Mouse (Mus musculus) limb, embryonic 14.5 days (tissue): ENCODE measurements around the gene Pla2g12b. TPM values are rescaled to one million over a fixed set of nuclear protein-coding genes. Genes with fewer than 3 reads are reported as not detected.
"Not testable (repeated sequence)": the region's sequence is repeated elsewhere in the genome, so short reads cannot be mapped to it uniquely, and the experiment has no call there.

Experiments used
- ATAC-seq: fragments of 200-750 bp; cut with Nextera tagmentation; 2 replicates; pipeline ENCODE4 v1.8.0; 2017; ENCODE audit warnings: low read depth, moderate number of reproducible peaks, moderate TSS enrichment; ENCODE audit not compliant: low FRiP score
- DNase-seq: peaks from one replicate; pipeline ENCODE4 v3.0.0-alpha.2; 2015; ENCODE audit warnings: low spot score
- H3K27ac ChIP-seq: fragments of 300-500 bp; sonication (generic); replicated peaks from 2 replicates; pipeline ENCODE4 v1.5.1; 2014; ENCODE audit warnings: low read depth, mild to moderate bottlenecking, low read length, moderate library complexity, mixed read lengths
- H3K27me3 ChIP-seq: fragments of 300-500 bp; sonication (generic); 2 replicates; pipeline ENCODE4 v1.6.1; 2014; ENCODE audit warnings: low read length, mixed read lengths; ENCODE audit not compliant: control insufficient read depth, insufficient read depth
- H3K36me3 ChIP-seq: fragments of 300-500 bp; sonication (generic); 2 replicates; pipeline ENCODE4 v1.6.1; 2014; ENCODE audit warnings: mild to moderate bottlenecking, low read length, moderate library complexity, mixed read lengths; ENCODE audit not compliant: control insufficient read depth, insufficient read depth
- H3K4me1 ChIP-seq: fragments of 300-500 bp; sonication (generic); 2 replicates; pipeline ENCODE4 v1.6.1; 2014; ENCODE audit warnings: antibody characterized with exemption, low read length, mixed read lengths; ENCODE audit not compliant: control insufficient read depth, insufficient read depth
- H3K4me2 ChIP-seq: fragments of 300-500 bp; sonication (generic); replicated peaks from 2 replicates; pipeline ENCODE4 v1.6.1; 2014; ENCODE audit warnings: low read depth, mild to moderate bottlenecking, low read length, moderate library complexity; ENCODE audit not compliant: severe bottlenecking
- H3K4me3 ChIP-seq: fragments of 300-500 bp; sonication (generic); replicated peaks from 2 replicates; pipeline ENCODE4 v1.5.1; 2014; ENCODE audit warnings: low read length
- H3K9ac ChIP-seq: fragments of 300-500 bp; sonication (generic); 2 replicates; pipeline ENCODE4 v1.6.1; 2014; ENCODE audit warnings: mild to moderate bottlenecking, low read depth, low read length, moderate library complexity; ENCODE audit not compliant: severe bottlenecking
- H3K9me3 ChIP-seq: fragments of 300-500 bp; sonication (generic); 2 replicates; pipeline ENCODE4 v1.6.1; 2016; ENCODE audit warnings: low read length; ENCODE audit not compliant: control insufficient read depth
- POLR2A ChIP-seq: fragments of 200-500 bp; IDR thresholded peaks from 2 replicates; pipeline ENCODE4 v1.8.0; 2012; ENCODE audit warnings: inconsistent platforms, mild to moderate bottlenecking, moderate library complexity, borderline replicate concordance; ENCODE audit not compliant: insufficient read depth, insufficient read length; ENCODE audit errors: extremely low read depth
- WGBS: fragments of 180-500 bp; shearing (Covaris S2); extraction: QIAGEN DNeasy Blood & Tissue Kit; methylation state at CpG from one replicate; pipeline ENCODE4 v1.1.7; 2014; 5-methylcytosine and 5-hydroxymethylcytosine counted together
- polyA plus RNA-seq, 2 experiments: library from polyadenylated mRNA; depleted of rRNA in 1 of 2; stranded (reverse) in 1 of 2; unstranded in 1 of 2; fragments of >200 nt; fragmentation: Nextera tagmentation in 1 of 2; extraction: Ambion mirVana in 1 of 2; gene quantifications; 2 replicates each; pipeline versions ENCODE4 v1.2.1 to v1.2.3; 2012 to 2014

Pla2g12b gene
- polyA plus RNA-seq, 2 experiments = not detected

DNA sequence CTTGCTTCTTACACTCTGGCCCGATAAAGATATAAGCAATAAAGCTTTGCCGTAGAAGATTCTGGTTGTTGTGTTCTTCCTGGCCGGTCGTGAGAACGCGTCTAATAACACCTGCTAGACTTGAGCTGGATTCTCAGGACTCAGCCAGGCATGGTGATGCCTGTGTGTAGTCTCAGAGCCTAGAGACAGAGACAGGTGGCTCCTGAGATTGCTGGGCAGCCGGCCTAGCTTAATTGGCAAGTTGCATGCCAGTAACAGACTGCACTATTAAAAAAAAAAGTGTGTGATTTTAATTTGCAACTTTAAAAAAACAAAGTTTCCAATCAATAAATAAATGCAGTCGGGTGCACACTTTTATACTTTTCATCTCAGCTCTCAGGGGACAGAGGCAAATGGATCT lies 16.5 kb upstream of the Pla2g12b start:
- no peak overlapping the region for H3K4me2 ChIP-seq
- H3K27me3 ChIP-seq = no peaks in the 10 kb centered on the region
- H3K9me3 ChIP-seq = peaks cover 16% of the 10 kb centered on the region; the same call in 1 of the 2 replicates
- no peak overlapping the region for H3K4me3 ChIP-seq
- H3K36me3 ChIP-seq = no peaks in the 10 kb centered on the region
- H3K4me1 ChIP-seq = no peaks in the 10 kb centered on the region
- WGBS = 79% methylated on average over 7 of the region's 8 CpGs
- DNase-seq (no peak), ATAC-seq (no peak)
- no peak overlapping the region for H3K9ac ChIP-seq
- no peak overlapping the region for H3K27ac ChIP-seq
- no peak for TF ChIP-seq POLR2A

DNA sequence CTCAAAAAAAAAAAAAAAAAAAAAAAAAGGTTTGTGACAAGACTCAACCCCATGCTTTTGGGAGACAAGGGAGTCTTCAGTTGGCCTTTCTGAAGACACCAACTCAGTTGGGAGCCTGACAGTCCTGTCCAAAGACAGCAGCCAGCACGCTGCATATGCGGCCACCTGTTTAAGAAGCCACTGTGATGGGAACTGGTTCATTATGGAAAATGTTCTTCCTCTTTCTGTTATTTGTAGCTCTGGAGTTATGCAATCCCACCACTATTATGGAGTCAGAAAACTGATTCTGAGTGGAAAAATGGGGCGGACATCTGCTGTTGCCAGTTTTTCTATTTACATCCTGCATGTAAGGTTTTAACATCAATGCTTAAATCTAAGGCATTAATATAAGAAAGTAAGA lies 13.8 kb upstream of the Pla2g12b start:
- DNase-seq = no peak
- peaks cover 16% of the 10 kb centered on the region; the same call in 1 of the 2 replicates for H3K9me3 ChIP-seq
- 98% methylated on average over 3 of the region's 3 CpGs for WGBS
- no peak overlapping the region for H3K9ac ChIP-seq
- ATAC-seq = no peak
- no peaks in the 10 kb centered on the region for H3K27me3 ChIP-seq
- H3K4me2 ChIP-seq = no peak overlapping the region
- TF ChIP-seq POLR2A = no peak
- H3K27ac ChIP-seq = no peak overlapping the region
- H3K4me1 ChIP-seq = no peaks in the 10 kb centered on the region
- H3K36me3 ChIP-seq = no peaks in the 10 kb centered on the region
- H3K4me3 ChIP-seq = no peak overlapping the region

DNA sequence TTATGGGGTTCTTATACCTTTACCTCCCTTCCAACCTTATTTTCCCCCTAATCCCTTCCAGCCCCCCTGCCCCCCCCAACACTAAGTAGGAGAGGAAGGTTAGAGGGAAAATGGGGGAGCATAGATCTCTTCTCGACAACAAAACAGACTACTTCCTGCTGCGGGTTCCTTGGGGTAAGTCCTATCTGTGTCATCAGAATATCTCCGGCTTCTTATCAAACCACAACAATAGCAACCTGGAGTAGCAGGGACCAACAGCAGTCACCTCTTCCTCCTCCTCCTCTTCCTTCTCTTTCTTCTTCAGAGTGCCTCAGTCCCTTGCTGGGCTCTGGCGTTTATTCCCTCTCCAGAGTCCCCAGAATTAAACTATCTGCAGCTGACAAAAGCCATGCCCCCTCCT lies 11.6 kb upstream of the Pla2g12b start:
- peaks cover 16% of the 10 kb centered on the region; the same call in 1 of the 2 replicates for H3K9me3 ChIP-seq
- no peaks in the 10 kb centered on the region for H3K36me3 ChIP-seq
- H3K9ac ChIP-seq = no peak overlapping the region
- H3K4me2 ChIP-seq = no peak overlapping the region
- DNase-seq (no peak), ATAC-seq (no peak)
- no peaks in the 10 kb centered on the region for H3K4me1 ChIP-seq
- no peak for TF ChIP-seq POLR2A
- H3K27ac ChIP-seq = no peak overlapping the region
- H3K4me3 ChIP-seq = no peak overlapping the region
- no peaks in the 10 kb centered on the region for H3K27me3 ChIP-seq
- 65% methylated on average over 4 of the region's 4 CpGs for WGBS

DNA sequence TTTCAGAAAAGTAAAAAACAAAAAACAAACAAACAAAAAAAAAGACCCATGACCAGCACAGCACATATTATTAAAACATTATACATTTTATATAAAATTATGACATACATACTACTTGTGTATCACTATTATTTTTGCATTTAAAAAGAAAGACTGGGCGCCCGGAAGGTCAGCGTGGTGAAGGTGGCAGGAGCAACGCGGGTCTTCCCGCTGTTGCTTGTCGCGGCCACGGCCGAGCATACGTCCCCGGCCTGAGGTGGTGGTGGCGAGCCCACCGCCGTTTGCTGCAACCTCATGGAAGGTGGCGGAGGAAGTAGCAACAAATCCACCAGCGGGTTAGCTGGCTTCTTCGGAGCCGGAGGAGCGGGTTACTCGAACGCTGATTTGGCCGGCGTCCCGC lies 8.0 kb upstream of the Pla2g12b start, which contains the start of gene Gm10273:
Gene Gm10273, plus strand, starts transcription at position 172 of the 400 bp plus-strand sequence.
- WGBS = 97% methylated on average over 11 of the region's 25 CpGs
- DNase-seq, H3K27me3 ChIP-seq, H3K4me3 ChIP-seq, H3K36me3 ChIP-seq, H3K9ac ChIP-seq, H3K4me2 ChIP-seq, H3K4me1 ChIP-seq, H3K27ac ChIP-seq, ATAC-seq, H3K9me3 ChIP-seq: not testable (repeated sequence)

DNA sequence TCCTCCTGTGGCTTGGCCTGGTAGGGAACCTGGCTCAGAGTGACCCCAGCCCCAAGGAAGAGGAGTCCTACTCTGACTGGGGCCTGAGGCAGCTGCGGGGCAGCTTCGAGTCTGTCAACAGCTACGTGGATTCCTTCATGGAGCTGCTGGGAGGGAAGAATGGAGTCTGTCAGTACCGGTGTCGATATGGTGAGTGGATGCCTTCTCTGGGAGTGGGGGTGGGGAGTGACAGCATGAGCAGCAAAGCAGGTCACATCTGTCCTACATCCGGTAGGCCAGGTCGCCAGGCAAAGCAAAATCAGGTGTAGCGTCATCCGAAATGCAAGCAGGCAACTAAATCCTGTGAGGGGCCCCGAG lies 311 bp downstream of the Pla2g12b start:
- Histone ChIP-seq H3K27ac (no peak overlapping the region), H3K9ac (no peak overlapping the region), H3K4me3 (no peak overlapping the region), H3K9me3 (no peaks in the 10 kb centered on the region), H3K27me3 (no peaks in the 10 kb centered on the region), H3K4me2 (no peak overlapping the region), H3K4me1 (no peaks in the 10 kb centered on the region), H3K36me3 (no peaks in the 10 kb centered on the region)
- no peak for TF ChIP-seq POLR2A
- no peak for ATAC-seq
- no peak for DNase-seq
- 70% methylated on average over 10 of the region's 10 CpGs for WGBS

DNA sequence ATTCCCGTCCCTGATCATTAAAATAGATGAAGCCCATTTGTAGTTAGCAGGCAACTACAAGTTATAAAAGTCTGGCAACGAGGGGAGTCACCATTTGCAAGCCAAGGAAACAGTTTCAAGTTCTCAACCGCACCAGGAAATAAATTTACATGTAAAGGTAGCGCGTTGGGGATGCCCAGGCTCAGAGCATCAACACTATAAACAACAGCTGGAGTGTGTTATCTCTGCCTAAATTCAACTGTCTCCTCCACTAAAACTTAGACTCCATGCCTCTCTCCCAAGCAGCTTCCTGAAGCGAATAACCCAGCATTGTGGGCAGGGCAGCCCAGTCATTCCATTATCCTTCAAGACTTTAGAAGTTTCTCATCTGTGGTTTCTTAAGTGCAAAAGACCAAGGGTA lies 5.0 kb downstream of the Pla2g12b start:
- DNase-seq (no peak), ATAC-seq (no peak)
- H3K36me3 ChIP-seq = no peaks in the 10 kb centered on the region
- no peak for TF ChIP-seq POLR2A
- no peak overlapping the region for H3K4me2 ChIP-seq
- no peak overlapping the region for H3K27ac ChIP-seq
- no peaks in the 10 kb centered on the region for H3K27me3 ChIP-seq
- H3K9ac ChIP-seq = no peak overlapping the region
- no peaks in the 10 kb centered on the region for H3K9me3 ChIP-seq
- H3K4me3 ChIP-seq = no peak overlapping the region
- WGBS = 20% methylated on average over 6 of the region's 6 CpGs
- no peaks in the 10 kb centered on the region for H3K4me1 ChIP-seq
